Mouse (Mus musculus) hindbrain, embryonic 12.5 days (tissue): Measurements from ENCODE around the gene Hoxb4. TPM values are rescaled to one million over a fixed set of nuclear protein-coding genes. Genes with fewer than 3 reads are reported as not detected.

Source experiments
- ATAC-seq: fragments of 200-750 bp; cut with Nextera tagmentation; 2 replicates; pipeline ENCODE4 v1.8.0; 2017; ENCODE audit warnings: moderate TSS enrichment; ENCODE audit not compliant: low FRiP score
- H3K27ac ChIP-seq: fragments of 300-500 bp; sonication (generic); 2 replicates; pipeline ENCODE4 v1.5.1; 2016; ENCODE audit warnings: mild to moderate bottlenecking
- H3K27me3 ChIP-seq: fragments of 300-500 bp; sonication (generic); 2 replicates; pipeline ENCODE4 v1.6.1; 2016; ENCODE audit warnings: mild to moderate bottlenecking
- H3K36me3 ChIP-seq: fragments of 300-500 bp; sonication (generic); 2 replicates; pipeline ENCODE4 v1.6.1; 2016; ENCODE audit warnings: mild to moderate bottlenecking
- H3K4me1 ChIP-seq: fragments of 300-500 bp; sonication (generic); 2 replicates; pipeline ENCODE4 v1.6.1; 2016
- H3K4me2 ChIP-seq: fragments of 300-500 bp; sonication (generic); replicated peaks from 2 replicates; pipeline ENCODE4 v1.6.1; 2016; ENCODE audit warnings: mild to moderate bottlenecking
- H3K4me3 ChIP-seq: fragments of 300-500 bp; sonication (generic); 2 replicates; pipeline ENCODE4 v1.5.1; 2016; ENCODE audit warnings: mild to moderate bottlenecking
- H3K9ac ChIP-seq: fragments of 300-500 bp; sonication (generic); 2 replicates; pipeline ENCODE4 v1.6.1; 2016; ENCODE audit warnings: mild to moderate bottlenecking, moderate library complexity
- H3K9me3 ChIP-seq: fragments of 300-500 bp; sonication (generic); replicated peaks from 2 replicates; pipeline ENCODE4 v1.6.1; 2016; ENCODE audit warnings: mild to moderate bottlenecking
- WGBS: fragments of 180-500 bp; shearing (Covaris S2); methylation state at CpG from one replicate; pipeline ENCODE4 v1.1.7; 2016; 5-methylcytosine and 5-hydroxymethylcytosine counted together
- polyA plus RNA-seq: library from polyadenylated mRNA; unstranded; fragments of >200 nt; fragmentation: Nextera tagmentation; extraction: Ambion mirVana; gene quantifications from 2 replicates; pipeline ENCODE4 v1.2.1, GENCODE M21; 2016

The Hoxb4 gene
- polyA plus RNA-seq, 1 experiment from 2014 or later = 7.7 TPM

DNA sequence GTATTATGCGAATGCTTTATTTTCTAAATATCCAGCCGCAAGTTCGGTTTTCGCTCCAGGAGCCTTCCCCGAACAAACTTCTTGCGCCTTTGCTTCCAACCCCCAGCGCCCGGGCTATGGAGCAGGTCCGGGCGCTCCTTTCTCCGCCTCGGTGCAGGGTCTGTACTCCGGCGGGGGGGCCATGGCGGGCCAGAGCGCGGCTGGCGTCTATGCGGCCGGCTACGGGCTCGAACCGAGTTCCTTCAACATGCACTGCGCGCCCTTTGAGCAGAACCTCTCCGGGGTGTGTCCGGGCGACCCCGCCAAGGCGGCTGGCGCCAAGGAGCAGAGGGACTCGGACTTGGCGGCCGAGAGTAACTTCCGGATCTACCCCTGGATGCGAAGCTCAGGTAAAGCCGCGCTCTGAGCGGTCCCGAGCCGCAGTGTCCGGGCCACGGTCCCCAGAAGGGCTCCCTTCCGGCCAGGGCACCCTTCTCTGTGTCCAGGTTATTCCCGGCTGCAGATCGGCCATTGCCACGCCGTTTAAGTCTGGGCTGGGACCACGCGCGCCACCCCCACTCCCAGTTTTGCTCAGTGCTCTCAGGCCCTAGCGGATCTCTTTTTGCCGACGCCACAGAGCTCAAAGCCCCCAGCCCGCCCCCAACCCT, 31.2 kb upstream of the Hoxb4 start:
- peaks cover 14% of the 10 kb centered on the region; the same call in 1 of the 2 replicates for H3K4me1 ChIP-seq
- peak overlapping the region; percentile 34 for H3K4me3 ChIP-seq
- H3K9ac ChIP-seq = peak overlapping the region; percentile 29; the same call in 1 of the 2 replicates
- WGBS = under 1% methylated on average over 55 of the region's 55 CpGs
- H3K36me3 ChIP-seq = no peaks in the 10 kb centered on the region
- H3K4me2 ChIP-seq = peak overlapping the region; percentile 44
- peaks cover 97% of the 10 kb centered on the region for H3K27me3 ChIP-seq
- peak overlapping the region; percentile 66 for H3K27ac ChIP-seq
- ATAC-seq = no peak
- H3K9me3 ChIP-seq = no peaks in the 10 kb centered on the region

DNA sequence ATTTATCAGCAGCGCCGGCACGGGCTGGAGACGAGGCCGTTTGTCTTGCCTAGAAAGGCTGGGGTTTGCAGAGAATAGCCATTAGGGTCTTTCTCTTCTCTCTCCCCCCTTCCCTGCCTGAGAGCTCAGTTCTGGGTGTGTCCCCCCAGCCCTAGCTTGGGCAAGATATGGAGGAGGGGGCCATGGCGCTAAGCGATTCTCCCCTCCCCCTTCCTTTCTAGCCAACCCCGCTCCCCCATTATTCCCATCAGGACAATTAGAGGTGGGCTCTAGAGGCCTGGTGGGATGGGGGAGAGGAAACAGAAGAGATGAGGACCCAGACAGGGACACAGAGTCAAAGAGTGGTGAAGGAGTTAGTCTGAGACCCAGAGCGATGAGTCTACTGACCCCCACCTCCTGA, 30.7 kb upstream of the Hoxb4 start:
- no peak for ATAC-seq
- 1% methylated on average over 9 of the region's 9 CpGs for WGBS
- Histone ChIP-seq H3K9me3 (no peaks in the 10 kb centered on the region), H3K27ac (0 out of 2 replicates have a peak overlapping the region, but pooled peaks have one; percentile 66), H3K36me3 (no peaks in the 10 kb centered on the region), H3K4me3 (peak overlapping the region; percentile 34), H3K9ac (peak overlapping the region; percentile 29; the same call in 1 of the 2 replicates), H3K4me2 (peak overlapping the region; percentile 44), H3K4me1 (peaks cover 14% of the 10 kb centered on the region; the same call in 1 of the 2 replicates), H3K27me3 (peaks cover 97% of the 10 kb centered on the region)

DNA sequence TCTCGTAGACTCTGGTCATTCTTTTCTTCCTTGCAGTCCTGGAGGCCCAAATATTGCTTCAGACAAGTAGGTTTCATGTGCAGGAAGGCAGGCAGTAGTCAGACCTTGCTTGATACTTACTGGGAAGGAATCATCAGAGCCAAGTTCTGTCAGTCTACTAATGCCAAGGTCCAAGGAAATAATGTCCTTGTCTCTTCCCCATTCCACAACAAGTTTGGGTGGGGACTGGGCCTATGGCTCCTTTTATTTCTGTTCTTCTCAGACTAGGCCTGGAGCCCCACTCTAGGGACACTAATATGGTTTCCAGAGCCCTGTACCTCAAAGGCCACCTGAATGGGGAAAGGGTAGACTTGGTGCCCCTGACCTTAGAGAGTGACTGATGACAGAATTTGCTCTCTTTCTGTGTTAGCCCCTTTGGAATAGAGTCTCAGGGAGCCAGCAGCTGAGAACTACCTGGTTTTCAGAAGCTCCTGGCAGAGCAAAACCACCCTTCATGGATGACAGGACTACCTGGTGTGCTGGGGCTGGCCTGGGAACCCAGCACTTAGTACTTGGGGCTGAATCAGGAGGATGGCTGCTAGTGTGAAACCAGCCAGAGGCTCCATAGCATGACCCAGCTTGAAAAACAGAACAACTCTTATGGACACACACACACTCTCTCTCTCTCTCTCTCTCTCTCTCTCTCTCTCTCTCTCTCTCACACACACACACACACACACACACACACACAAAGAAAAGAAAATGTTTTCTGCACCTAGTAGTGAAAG, 29.4 kb upstream of the Hoxb4 start:
- H3K4me1 ChIP-seq = peaks cover 12% of the 10 kb centered on the region; the same call in 1 of the 2 replicates
- WGBS = 17% methylated on average over 1 of the region's 1 CpGs
- no peaks in the 10 kb centered on the region for H3K9me3 ChIP-seq
- H3K9ac ChIP-seq = no peak overlapping the region
- peaks cover 97% of the 10 kb centered on the region for H3K27me3 ChIP-seq
- no peak overlapping the region for H3K4me3 ChIP-seq
- no peak for ATAC-seq
- no peak overlapping the region for H3K4me2 ChIP-seq
- no peak overlapping the region for H3K27ac ChIP-seq
- no peaks in the 10 kb centered on the region for H3K36me3 ChIP-seq

DNA sequence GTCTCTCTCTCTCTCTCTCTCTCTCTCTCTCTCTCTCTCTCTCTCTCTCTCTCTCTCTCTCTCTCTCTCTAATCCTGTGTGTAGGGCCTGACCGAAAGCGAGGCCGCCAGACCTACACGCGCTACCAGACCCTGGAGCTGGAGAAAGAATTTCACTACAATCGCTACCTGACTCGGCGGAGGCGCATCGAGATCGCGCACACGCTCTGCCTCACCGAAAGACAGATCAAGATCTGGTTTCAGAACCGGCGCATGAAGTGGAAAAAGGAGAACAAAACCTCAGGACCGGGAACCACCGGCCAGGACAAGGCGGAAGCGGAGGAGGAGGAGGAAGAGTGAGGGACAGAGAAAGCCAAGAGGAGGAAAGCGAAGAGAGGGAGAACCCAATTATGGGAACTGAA, 28.8 kb upstream of the Hoxb4 start:
- Histone ChIP-seq H3K36me3 (no peaks in the 10 kb centered on the region), H3K27ac (no peak overlapping the region), H3K9me3 (no peaks in the 10 kb centered on the region), H3K9ac (no peak overlapping the region), H3K27me3 (peaks cover 97% of the 10 kb centered on the region), H3K4me1 (peaks cover 9% of the 10 kb centered on the region; the same call in 1 of the 2 replicates), H3K4me3 (no peak overlapping the region), H3K4me2 (no peak overlapping the region)
- 3% methylated on average over 21 of the region's 21 CpGs for WGBS
- ATAC-seq = no peak

DNA sequence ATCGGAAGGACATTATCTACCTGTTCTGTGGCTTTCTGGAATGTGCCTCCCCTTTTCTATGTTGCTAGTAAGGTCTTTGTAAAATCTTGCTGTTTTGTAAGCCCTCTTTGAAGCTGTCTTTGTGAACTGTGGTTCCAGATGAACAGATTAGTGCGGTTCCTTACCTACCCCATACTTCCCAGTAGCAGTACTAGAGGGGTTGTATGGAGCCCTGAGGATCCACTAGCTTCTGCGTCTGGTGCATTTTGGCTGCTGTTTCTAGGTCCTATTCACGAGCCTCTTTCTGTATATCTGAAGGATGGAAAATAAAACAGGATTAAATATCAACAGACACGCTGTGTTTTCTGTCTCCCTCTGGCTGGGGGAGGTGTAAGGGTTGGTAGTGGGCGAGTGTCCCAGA, 28.2 kb upstream of the Hoxb4 start:
- H3K27me3 ChIP-seq = peaks cover 97% of the 10 kb centered on the region
- H3K27ac ChIP-seq = no peak overlapping the region

DNA sequence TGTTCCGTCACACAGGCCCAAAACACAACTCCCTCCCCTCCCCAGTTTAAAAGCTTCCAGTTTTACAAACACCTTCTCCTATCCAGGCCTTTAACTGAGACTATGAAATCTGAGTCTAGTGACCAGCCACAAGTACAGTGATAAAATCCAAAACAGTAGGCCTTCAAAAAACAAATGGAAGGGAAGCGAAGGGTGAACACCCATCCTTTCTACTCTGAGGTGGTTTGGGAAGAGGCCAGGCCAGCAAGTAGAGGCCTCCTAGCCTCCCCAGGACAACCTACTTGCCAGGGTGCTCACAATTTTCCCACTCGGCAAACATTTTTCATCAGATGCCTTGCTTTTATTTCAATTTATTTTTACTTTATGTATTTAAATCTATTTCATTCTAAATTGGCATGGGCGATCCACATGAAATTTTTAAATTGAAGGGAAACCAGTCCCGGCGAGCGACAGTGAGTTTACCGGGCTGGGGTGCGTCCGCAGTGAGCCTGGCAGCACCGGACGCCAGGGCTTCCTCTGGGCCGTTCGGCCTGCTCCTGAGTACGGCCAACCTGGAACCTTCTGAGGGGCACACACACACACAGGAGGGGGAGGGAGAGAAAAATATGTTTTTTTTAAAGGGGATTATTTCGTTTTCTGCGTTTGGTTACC, 27.2 kb upstream of the Hoxb4 start:
- Histone ChIP-seq H3K4me1 (peaks cover 3% of the 10 kb centered on the region; the same call in 1 of the 2 replicates), H3K27me3 (peaks cover 97% of the 10 kb centered on the region), H3K4me3 (no peak overlapping the region), H3K9me3 (no peaks in the 10 kb centered on the region), H3K36me3 (no peaks in the 10 kb centered on the region), H3K27ac (no peak overlapping the region), H3K4me2 (no peak overlapping the region), H3K9ac (no peak overlapping the region)
- WGBS = 4% methylated on average over 17 of the region's 17 CpGs
- no peak for ATAC-seq

More for the DNA sequence above, 28.2 kb upstream of the Hoxb4 start:
- ATAC-seq = no peak
- Histone ChIP-seq H3K9me3 (no peaks in the 10 kb centered on the region), H3K4me1 (peaks cover 6% of the 10 kb centered on the region; the same call in 1 of the 2 replicates), H3K4me2 (no peak overlapping the region), H3K36me3 (no peaks in the 10 kb centered on the region), H3K4me3 (no peak overlapping the region), H3K9ac (no peak overlapping the region)
- WGBS = 10% methylated on average over 6 of the region's 6 CpGs

DNA sequence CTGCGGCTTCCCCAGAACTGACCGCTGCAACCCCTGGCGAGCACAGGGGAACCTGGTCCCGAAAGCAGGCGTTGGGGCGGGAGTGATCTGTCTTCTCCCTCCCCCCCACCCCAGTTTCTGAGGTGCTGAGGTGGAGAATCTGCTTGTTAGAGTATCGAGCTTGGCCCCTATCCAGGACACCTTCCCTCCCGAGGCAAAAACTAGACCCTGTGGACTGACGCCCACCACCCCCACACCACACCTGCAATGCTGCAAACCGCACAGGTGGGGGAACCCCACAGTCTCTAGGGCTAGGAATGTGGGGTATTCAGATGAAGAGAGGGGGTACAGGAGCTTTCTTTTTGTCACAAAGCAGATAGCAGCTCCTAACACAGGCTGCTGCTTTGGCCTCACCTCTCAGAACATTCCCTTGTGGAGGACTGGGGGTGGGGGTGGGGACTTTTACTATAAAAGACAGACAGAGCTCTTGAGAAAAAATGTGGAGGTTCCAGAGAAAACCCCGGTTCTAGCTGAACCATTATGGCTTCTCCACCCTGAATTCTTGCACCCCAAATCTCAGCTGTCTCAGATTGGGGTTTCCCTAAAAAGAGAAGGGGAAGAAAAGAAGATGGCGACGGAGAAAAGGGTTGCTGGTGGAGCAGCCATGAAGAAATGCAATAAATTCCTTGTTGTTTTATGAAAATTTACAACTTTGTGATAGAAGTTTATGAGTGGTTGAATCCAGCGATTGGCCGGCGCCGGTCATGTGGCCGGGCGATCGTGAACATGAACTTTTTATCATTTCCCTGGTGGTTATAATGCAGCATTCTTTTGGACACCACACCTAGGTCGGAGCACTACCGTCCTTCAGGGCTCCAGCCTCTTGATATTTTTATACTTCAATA, 26.1 kb upstream of the Hoxb4 start, which contains the start of gene Hoxb6:
TSS of gene Hoxb6 (plus strand) at position 796 of the 884 bp plus-strand sequence.
- Histone ChIP-seq H3K9ac (no peak within 1 kb of the TSS), H3K4me1 (no peaks in the 10 kb centered on the region; the same call in 1 of the 2 replicates), H3K4me2 (no peak within 1 kb of the TSS), H3K9me3 (no peaks in the 10 kb centered on the region), H3K36me3 (no peaks in the 10 kb centered on the region), H3K4me3 (peak within 1 kb of the TSS; percentile 16; the same call in 1 of the 2 replicates), H3K27me3 (peaks cover 97% of the 10 kb centered on the region), H3K27ac (no peak within 1 kb of the TSS)
- ATAC-seq = no peak
- 2% methylated on average over 22 of the region's 22 CpGs for whole genome bisulfite sequencing

DNA sequence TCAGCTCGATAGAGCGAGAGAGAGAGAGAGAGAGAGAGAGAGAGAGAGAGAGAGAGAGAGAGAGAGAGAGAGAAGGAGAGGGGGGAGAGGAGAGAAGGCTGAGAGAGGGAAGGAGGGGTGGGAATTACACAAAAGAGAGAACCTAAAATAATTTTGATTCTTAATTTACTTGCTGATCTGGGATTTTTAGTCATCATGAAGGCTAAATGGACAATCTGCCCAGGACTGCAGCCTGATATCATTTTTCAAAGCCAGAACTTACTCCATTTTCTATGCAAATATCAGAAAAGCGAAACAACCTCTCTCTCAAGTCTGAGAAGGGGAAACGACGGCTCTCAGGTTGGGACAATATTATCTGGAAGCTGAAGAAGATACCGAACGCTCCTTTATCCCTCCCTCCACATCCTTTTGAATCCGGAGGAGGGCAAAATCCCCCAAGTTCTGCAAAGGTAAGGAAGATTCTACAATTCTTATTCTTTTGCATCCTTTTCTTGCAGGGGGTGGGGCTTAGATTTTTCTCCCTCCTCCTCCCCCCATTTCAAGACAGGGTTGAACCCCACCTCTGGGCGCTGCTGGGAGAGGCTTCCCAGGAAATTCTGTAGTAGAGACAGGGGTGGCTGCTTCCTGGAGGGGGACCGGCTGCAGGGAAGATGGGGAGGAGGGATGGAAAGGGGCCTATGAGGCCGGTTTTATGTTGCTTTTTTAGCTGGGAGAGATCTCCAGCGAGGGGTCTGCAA, 25.3 kb upstream of the Hoxb4 start:
- Histone ChIP-seq H3K36me3 (no peaks in the 10 kb centered on the region), H3K4me2 (no peak overlapping the region), H3K27me3 (peaks cover 97% of the 10 kb centered on the region), H3K9ac (no peak overlapping the region), H3K4me3 (peak overlapping the region; percentile 16; the same call in 1 of the 2 replicates), H3K27ac (no peak overlapping the region), H3K4me1 (no peaks in the 10 kb centered on the region), H3K9me3 (no peaks in the 10 kb centered on the region)
- no peak for ATAC-seq
- 1% methylated on average over 12 of the region's 12 CpGs for WGBS

DNA sequence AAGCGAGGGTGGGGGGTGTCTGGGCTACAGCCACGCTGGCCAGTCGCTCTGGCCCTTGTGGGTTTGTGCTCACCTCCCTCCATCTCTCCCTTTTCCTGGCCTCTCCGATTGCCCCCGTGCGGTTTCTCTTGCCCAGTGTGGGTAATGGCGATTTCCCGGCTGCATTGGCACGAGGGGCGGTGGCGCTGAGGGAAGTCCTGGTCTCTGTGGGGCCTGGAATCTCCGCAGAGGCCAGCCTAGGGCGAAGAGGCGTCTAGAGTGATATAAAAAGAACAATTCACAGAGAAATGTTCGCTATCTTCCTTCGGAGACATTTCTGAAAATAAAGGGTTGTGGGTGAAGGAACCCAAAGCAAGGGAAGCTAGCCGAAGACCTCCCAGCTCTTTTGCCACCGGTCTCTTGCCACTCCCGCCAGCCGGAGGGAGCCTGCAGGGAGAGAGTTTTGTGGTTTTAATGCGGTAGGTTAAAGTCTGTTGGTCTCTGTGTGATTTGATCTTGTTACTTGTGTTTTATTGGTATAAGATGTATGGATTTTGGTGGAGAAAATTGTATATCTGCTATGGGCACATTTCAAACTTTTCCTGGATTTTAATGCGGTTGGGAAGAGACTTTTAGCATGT, 24.7 kb upstream of the Hoxb4 start:
- Histone ChIP-seq H3K4me2 (no peak overlapping the region), H3K36me3 (no peaks in the 10 kb centered on the region), H3K4me3 (peak overlapping the region; percentile 16; the same call in 1 of the 2 replicates), H3K9ac (no peak overlapping the region), H3K9me3 (no peaks in the 10 kb centered on the region), H3K27ac (no peak overlapping the region), H3K4me1 (no peaks in the 10 kb centered on the region), H3K27me3 (peaks cover 97% of the 10 kb centered on the region)
- ATAC-seq = no peak
- WGBS = 2% methylated on average over 22 of the region's 22 CpGs

DNA sequence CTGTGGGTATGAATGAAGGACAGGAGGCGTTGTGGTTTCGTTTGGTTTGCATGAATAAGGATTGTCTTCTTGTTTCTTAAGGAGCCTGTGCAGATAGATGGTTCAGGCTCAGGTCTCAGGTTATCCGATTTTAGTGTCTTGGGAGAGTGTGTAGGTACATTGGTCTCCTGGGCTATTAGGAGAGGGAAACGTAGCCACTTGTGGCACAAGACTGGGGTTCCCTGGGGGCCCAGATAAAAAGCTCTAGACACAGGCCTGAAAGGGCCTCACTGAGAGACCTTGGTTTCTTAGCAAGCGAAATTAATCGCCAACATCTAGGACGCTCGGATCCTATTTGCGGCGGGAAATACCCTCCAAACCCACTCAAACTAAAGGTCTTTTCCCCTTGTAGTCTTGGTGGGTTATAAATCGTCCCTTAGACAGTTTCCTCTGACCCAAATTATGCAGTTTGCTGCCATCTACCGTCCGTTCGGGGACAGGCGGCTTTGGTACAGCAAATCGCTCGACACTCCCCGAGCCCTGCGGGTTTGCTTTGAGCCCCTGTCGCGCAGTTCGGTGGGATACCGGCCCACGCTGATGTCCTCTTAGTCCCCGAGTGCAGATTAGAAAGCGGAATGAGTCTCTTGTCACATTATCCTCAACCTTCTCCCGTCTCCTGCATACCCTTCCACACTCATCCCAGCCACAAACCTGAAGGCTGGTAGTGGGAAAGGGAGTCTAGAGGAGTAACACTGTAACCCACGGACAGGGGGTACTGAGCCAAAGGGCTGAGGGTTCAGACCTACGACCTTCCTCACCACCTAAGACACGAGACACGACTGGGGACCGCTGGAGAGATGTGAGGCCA, 23.6 kb upstream of the Hoxb4 start:
- H3K36me3 ChIP-seq = no peaks in the 10 kb centered on the region
- H3K4me2 ChIP-seq = no peak overlapping the region
- H3K4me3 ChIP-seq = peak overlapping the region; percentile 12; the same call in 1 of the 2 replicates
- H3K9me3 ChIP-seq = no peaks in the 10 kb centered on the region
- H3K9ac ChIP-seq = no peak overlapping the region
- no peak for ATAC-seq
- WGBS = under 1% methylated on average over 32 of the region's 32 CpGs
- peaks cover 3% of the 10 kb centered on the region; the same call in 1 of the 2 replicates for H3K4me1 ChIP-seq
- H3K27ac ChIP-seq = no peak overlapping the region
- H3K27me3 ChIP-seq = peaks cover 97% of the 10 kb centered on the region
